Mouse (Mus musculus) neural tube, embryonic 14.5 days (tissue): Measurements from ENCODE around the gene Nudt13. TPM values are rescaled to one million over a fixed set of nuclear protein-coding genes. Genes with fewer than 3 reads are reported as not detected.

Source experiments
- ATAC-seq: fragments of 200-750 bp; cut with Nextera tagmentation; 2 replicates; pipeline ENCODE4 v1.8.0; 2017; ENCODE audit warnings: low read depth, mild to moderate bottlenecking, moderate TSS enrichment, moderate library complexity
- H3K27ac ChIP-seq: fragments of 300-500 bp; sonication (generic); 2 replicates; pipeline ENCODE4 v1.5.1; 2014; ENCODE audit warnings: low read depth, mild to moderate bottlenecking, control low read depth, low read length, moderate library complexity, mixed read lengths
- H3K27me3 ChIP-seq: fragments of 300-500 bp; sonication (generic); 2 replicates; pipeline ENCODE4 v1.6.1; 2014; ENCODE audit warnings: low read length; ENCODE audit not compliant: control insufficient read depth, insufficient read depth
- H3K36me3 ChIP-seq: fragments of 300-500 bp; sonication (generic); 2 replicates; pipeline ENCODE4 v1.6.1; 2014; ENCODE audit warnings: low read length, mixed read lengths; ENCODE audit not compliant: control insufficient read depth, insufficient read depth
- H3K4me1 ChIP-seq: fragments of 300-500 bp; sonication (generic); 2 replicates; pipeline ENCODE4 v1.6.1; 2014; ENCODE audit warnings: low read length; ENCODE audit not compliant: control insufficient read depth, insufficient read depth
- H3K4me2 ChIP-seq: fragments of 300-500 bp; sonication (generic); 2 replicates; pipeline ENCODE4 v1.6.1; 2014; ENCODE audit warnings: mild to moderate bottlenecking, low read depth, low read length, control low read depth
- H3K4me3 ChIP-seq: fragments of 300-500 bp; sonication (generic); 2 replicates; pipeline ENCODE4 v1.5.1; 2014; ENCODE audit warnings: low read depth, low read length, control low read depth, mixed read lengths
- H3K9ac ChIP-seq: fragments of 300-500 bp; sonication (generic); replicated peaks from 2 replicates; pipeline ENCODE4 v1.6.1; 2014; ENCODE audit warnings: low read depth, mild to moderate bottlenecking, control low read depth, low read length, mixed read lengths
- H3K9me3 ChIP-seq: fragments of 300-500 bp; sonication (generic); 2 replicates; pipeline ENCODE4 v1.6.1; 2016; ENCODE audit warnings: low read length; ENCODE audit not compliant: control insufficient read depth
- WGBS: fragments of 180-500 bp; shearing (Covaris S2); extraction: QIAGEN DNeasy Blood & Tissue Kit; methylation state at CpG from one replicate; pipeline ENCODE4 v1.1.7; 2014; 5-methylcytosine and 5-hydroxymethylcytosine counted together
- polyA plus RNA-seq: library from polyadenylated mRNA; unstranded; fragments of >200 nt; fragmentation: Nextera tagmentation; extraction: Ambion mirVana; gene quantifications from 2 replicates; pipeline ENCODE4 v1.2.1, GENCODE M21; 2014

Gene Nudt13
- 9.8 and 10.5 TPM in 2 replicates for polyA plus RNA-seq

- peak within 1 kb of the TSS; percentile 47 for H3K4me3 ChIP-seq
- 26% methylated on average over 14 of the region's 14 CpGs for WGBS
These were observed at the start of gene Nudt13 for GRCm38 (mm10) chr14:20294117-20294892. Gene Nudt13 (plus strand): TSS chr14:20294697.

GRCm38 (mm10) chr14:20245318-20245717 is 49.2 kb upstream of the Nudt13 start:
- H3K27ac ChIP-seq = no peak overlapping the region
- ATAC-seq = no peak
- H3K4me2 ChIP-seq = no peak overlapping the region
- no peak overlapping the region for H3K4me3 ChIP-seq
- no peaks in the 10 kb centered on the region for H3K27me3 ChIP-seq
- WGBS = 76% methylated on average over 2 of the region's 2 CpGs
- H3K9me3 ChIP-seq = no peaks in the 10 kb centered on the region
- H3K36me3 ChIP-seq = no peaks in the 10 kb centered on the region
- H3K9ac ChIP-seq = no peak overlapping the region
- no peaks in the 10 kb centered on the region for H3K4me1 ChIP-seq

More at GRCm38 (mm10) chr14:20294117-20294892, at the start of gene Nudt13:
- Histone ChIP-seq H3K27ac (no peak within 1 kb of the TSS), H3K27me3 (no peaks in the 10 kb centered on the region), H3K9ac (no peak within 1 kb of the TSS), H3K9me3 (no peaks in the 10 kb centered on the region), H3K4me1 (no peaks in the 10 kb centered on the region), H3K36me3 (no peaks in the 10 kb centered on the region), H3K4me2 (peak within 1 kb of the TSS; percentile 43; the same call in 1 of the 2 replicates)
- peak; percentile 97 for ATAC-seq

GRCm38 (mm10) chr14:20245861-20246260 is 48.6 kb upstream of the Nudt13 start:
- Histone ChIP-seq H3K4me2 (no peak overlapping the region), H3K9ac (no peak overlapping the region), H3K27ac (no peak overlapping the region), H3K36me3 (no peaks in the 10 kb centered on the region), H3K27me3 (no peaks in the 10 kb centered on the region), H3K4me1 (no peaks in the 10 kb centered on the region), H3K9me3 (no peaks in the 10 kb centered on the region), H3K4me3 (no peak overlapping the region)
- whole genome bisulfite sequencing = 82% methylated on average over 5 of the region's 5 CpGs
- ATAC-seq = no peak

GRCm38 (mm10) chr14:20246811-20247266 is 47.7 kb upstream of the Nudt13 start:
- H3K27ac ChIP-seq = no peak overlapping the region
- H3K36me3 ChIP-seq = no peaks in the 10 kb centered on the region
- no peaks in the 10 kb centered on the region for H3K27me3 ChIP-seq
- WGBS = 77% methylated on average over 11 of the region's 11 CpGs
- no peak overlapping the region for H3K9ac ChIP-seq
- no peak overlapping the region for H3K4me2 ChIP-seq
- no peak overlapping the region for H3K4me3 ChIP-seq
- H3K9me3 ChIP-seq = no peaks in the 10 kb centered on the region
- no peaks in the 10 kb centered on the region for H3K4me1 ChIP-seq
- ATAC-seq = no peak

- Histone ChIP-seq H3K4me1 (no peaks in the 10 kb centered on the region), H3K4me2 (no peak overlapping the region), H3K27ac (no peak overlapping the region), H3K9me3 (no peaks in the 10 kb centered on the region), H3K9ac (no peak overlapping the region), H3K27me3 (no peaks in the 10 kb centered on the region), H3K4me3 (no peak overlapping the region), H3K36me3 (no peaks in the 10 kb centered on the region)
- 94% methylated on average over 3 of the region's 3 CpGs for WGBS
- ATAC-seq = no peak
These were observed 46.5 kb upstream of the Nudt13 start for GRCm38 (mm10) chr14:20248001-20248400.

GRCm38 (mm10) chr14:20250237-20251171 is 44.0 kb upstream of the Nudt13 start:
- no peaks in the 10 kb centered on the region for H3K9me3 ChIP-seq
- no peaks in the 10 kb centered on the region for H3K36me3 ChIP-seq
- H3K27ac ChIP-seq = no peak overlapping the region
- no peak overlapping the region for H3K4me2 ChIP-seq
- WGBS = 63% methylated on average over 14 of the region's 14 CpGs
- ATAC-seq = no peak
- no peak overlapping the region for H3K9ac ChIP-seq
- H3K4me1 ChIP-seq = no peaks in the 10 kb centered on the region
- H3K27me3 ChIP-seq = no peaks in the 10 kb centered on the region
- no peak overlapping the region for H3K4me3 ChIP-seq

GRCm38 (mm10) chr14:20258185-20259113 is 36.0 kb upstream of the Nudt13 start:
- no peak overlapping the region for H3K9ac ChIP-seq
- H3K4me3 ChIP-seq = no peak overlapping the region
- H3K27ac ChIP-seq = no peak overlapping the region
- H3K27me3 ChIP-seq = no peaks in the 10 kb centered on the region
- no peaks in the 10 kb centered on the region for H3K36me3 ChIP-seq
- no peak overlapping the region for H3K4me2 ChIP-seq
- no peaks in the 10 kb centered on the region for H3K4me1 ChIP-seq
- WGBS = 56% methylated on average over 8 of the region's 8 CpGs
- H3K9me3 ChIP-seq = no peaks in the 10 kb centered on the region
- peak; percentile 80 for ATAC-seq

- ATAC-seq = no peak
- H3K36me3 ChIP-seq = no peaks in the 10 kb centered on the region
- H3K9me3 ChIP-seq = no peaks in the 10 kb centered on the region
- H3K4me1 ChIP-seq = no peaks in the 10 kb centered on the region
- H3K9ac ChIP-seq = no peak overlapping the region
- H3K4me2 ChIP-seq = no peak overlapping the region
- H3K27ac ChIP-seq = no peak overlapping the region
- no peaks in the 10 kb centered on the region for H3K27me3 ChIP-seq
- no peak overlapping the region for H3K4me3 ChIP-seq
- WGBS = 80% methylated on average over 2 of the region's 4 CpGs
These were observed 32.2 kb upstream of the Nudt13 start for GRCm38 (mm10) chr14:20262346-20262745.
